Mouse (Mus musculus): ENCODE measurements at regions not wholly inside any gene's neighbourhood (a gene's known extent, or its start where the extent isn't known, plus 50 kb on each side); places are given as distances from the start of the nearest gene placed in this dataset.
A peak's percentile ranks its signal among the peaks of the same experiment; 100 is the strongest.

DNA sequence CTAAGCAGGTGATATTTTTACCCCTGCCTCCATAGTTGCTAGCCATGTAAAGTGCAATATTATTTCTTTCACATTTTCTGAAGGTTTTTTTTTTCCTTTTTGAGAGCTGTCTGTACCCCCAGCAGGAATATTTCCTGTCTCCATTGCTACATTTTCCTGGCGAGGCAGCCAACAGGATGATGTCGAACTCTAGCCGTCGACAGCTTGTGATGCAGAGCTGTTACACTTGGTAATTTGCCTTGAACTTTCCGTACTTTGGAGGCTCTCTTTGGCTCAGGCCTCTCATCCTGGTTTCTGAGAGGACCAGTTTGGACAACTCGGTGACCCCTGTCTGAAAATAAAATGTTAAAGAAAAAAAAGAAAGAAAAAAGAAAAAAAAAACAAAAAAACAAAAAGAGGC, 260.3 kb downstream of the 4933412E24Rik start:
- ATAC-seq (replicated peaks; ENCODE audit: insufficient number of reproducible peaks, low FRiP score, low TSS enrichment, poor library complexity, severe bottlenecking) = no peak

DNA sequence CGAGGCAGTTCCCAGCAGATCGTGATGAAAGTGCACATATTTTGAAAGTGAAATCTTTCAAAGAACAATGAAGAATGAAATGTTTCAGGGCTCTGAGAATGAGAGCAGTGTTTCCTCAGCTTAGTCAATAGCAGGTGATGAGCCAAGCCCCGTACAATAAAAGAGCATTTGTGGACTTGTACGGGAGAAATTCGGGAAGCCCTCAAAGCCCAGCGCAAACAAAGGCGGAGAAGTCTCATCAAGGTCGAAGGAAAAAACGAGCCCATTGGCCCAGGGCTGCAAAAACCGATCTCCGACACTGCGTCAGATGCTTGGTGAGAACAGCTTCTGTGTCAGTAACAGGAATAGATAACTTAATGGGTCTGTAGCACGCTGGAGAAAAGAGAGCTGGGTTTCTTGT, 261.5 kb downstream of the 4933412E24Rik start:
- no peak for ATAC-seq (replicated peaks; ENCODE audit: insufficient number of reproducible peaks, low FRiP score, low TSS enrichment, poor library complexity, severe bottlenecking)

DNA sequence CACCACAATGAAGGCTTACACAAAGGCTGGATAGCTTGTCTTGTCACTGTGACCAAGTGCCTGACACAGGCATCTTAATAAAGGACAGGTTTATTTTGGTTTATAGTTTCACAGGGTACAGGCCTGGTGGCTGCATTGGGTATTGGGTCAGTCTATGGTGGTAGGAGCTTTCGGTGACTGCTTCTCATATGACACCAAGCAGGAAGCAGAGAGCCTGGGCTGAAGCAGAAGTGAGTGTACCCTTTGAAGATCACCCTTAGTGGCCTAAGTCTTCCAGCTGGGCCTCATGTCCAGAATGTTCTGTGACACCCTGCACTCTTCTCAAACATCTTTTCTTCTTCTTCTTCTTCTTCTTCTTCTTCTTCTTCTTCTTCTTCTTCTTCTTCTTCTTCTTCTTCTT, 264.1 kb downstream of the 4933412E24Rik start:
- peak; percentile 70 for ATAC-seq (replicated peaks; ENCODE audit: insufficient number of reproducible peaks, low FRiP score, low TSS enrichment, poor library complexity, severe bottlenecking)

DNA sequence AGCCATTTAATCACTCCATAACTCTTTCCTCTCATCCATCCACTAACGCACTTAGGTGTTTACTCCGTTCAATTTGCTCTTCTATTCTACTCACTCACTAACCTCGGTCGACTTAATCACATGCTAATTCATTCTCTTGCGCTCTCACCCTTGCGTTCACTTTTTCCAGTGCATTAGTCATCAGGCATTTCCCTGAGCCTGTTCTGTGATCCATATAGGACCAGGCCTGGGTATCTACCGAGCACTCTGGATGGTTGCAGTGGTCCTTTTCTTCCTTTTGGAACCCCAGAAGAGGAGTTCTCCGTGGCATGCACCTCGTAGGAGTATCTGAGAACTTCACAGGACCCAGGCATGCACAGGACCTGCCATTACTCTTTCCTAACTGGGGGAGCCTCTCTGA, 270.1 kb downstream of the 4933412E24Rik start:
- ATAC-seq (replicated peaks; ENCODE audit: insufficient number of reproducible peaks, low FRiP score, low TSS enrichment, poor library complexity, severe bottlenecking) = no peak

DNA sequence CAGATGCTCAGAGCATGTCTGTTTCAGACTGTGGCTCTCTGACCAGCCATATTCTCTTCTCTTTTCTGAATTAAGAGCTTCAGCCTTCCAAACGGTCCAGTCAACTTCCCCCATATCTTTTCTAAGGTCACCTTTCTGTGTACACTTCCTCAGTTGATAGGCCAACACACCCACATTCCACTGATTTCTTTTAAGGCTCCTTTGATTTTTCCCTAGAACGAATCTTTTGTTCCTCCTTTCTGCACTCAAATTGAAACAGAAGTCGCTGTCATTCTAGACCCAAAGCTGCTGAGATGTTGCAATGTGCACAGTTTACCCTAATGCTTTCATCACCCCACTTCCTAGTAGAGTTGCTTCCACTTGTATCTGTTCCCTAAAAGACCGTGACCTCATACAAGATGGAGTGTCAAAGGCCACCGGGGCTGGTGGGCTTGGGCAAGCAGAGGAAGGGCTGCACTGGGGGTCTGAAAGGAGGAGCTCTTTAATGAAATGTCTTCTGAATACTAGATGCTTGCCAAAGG, 271.9 kb downstream of the 4933412E24Rik start:
- peak; percentile 93 for ATAC-seq (replicated peaks; ENCODE audit: insufficient number of reproducible peaks, low FRiP score, low TSS enrichment, poor library complexity, severe bottlenecking)

DNA sequence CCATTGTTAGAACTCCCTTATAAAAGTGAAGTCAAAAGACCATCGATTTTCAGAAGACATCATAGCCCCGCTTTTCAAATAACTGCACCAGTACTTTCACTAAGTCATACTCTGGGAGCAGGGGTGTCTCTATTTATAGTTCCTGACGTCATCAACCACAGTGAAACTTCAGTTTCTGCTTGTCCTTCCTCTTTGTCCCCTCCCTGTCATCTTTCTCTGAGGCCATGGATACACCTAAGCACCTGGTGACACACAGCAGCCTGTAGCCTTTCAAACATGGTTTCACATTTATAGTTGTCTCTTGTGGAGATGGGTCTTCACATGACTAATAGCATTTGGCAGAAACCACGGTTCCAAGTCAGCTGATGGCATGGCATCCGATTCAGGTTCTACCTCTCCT, 277.2 kb downstream of the 4933412E24Rik start:
- peak; percentile 88 for ATAC-seq (replicated peaks; ENCODE audit: insufficient number of reproducible peaks, low FRiP score, low TSS enrichment, poor library complexity, severe bottlenecking)

DNA sequence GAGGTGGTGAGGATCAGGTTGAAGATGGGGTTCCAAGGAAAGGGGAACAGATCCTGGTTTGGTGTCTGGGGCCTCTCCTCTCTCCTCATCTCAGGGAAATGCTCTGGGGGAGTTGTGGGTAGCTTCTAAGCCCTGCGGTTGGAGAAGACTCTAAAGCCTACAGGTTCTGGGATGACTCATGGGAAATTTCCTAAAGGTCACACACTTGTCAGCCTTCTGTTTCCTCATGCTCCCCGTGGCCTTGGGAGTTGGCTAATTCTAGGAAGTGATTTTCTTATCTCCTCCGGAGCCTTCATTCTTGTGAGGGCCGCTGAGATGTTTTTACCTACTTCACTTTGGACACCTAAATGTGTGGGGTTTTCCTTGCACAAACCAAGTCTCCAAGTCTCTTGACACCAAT, 279.2 kb downstream of the 4933412E24Rik start:
- no peak for ATAC-seq (replicated peaks; ENCODE audit: insufficient number of reproducible peaks, low FRiP score, low TSS enrichment, poor library complexity, severe bottlenecking)

DNA sequence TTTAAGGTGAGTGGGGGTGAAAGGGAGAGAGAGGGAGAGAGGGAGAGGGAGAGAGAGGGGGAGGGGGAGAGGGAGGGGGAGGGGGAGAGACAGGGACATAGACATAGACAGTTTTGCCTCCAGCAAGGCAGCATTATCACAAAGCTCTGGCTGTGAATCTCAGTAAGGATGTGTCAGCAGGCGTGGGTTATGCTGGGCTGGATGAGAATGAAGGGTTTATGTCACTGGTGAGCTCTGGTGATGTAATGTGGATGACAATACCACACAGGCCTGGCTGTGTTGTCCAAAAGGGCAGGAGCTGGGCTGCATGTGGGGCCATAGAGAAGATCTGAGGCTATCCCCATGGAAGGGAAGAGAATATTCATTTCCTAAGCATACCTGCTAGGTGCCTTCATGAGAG, 282.0 kb downstream of the 4933412E24Rik start:
- ATAC-seq (replicated peaks; ENCODE audit: insufficient number of reproducible peaks, low FRiP score, low TSS enrichment, poor library complexity, severe bottlenecking) = no peak

DNA sequence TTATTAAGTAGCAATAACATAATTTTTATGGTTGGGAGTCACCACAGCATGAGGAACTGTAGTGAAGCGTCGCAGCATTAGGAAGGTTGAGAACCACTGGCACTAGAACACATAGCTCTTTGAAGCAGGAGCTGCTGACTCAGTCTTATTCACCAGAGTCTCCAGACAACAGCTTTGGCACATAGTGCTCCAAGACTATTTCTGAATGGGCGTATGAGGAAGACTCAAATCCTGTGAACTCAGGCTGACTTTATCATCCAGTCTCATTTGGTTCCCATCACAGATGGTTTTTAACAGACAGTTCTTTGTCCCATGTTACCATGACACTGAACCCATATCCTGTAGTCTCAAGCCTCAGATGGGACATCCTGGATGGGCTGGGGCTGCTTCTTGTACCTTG, 282.5 kb downstream of the 4933412E24Rik start:
- ATAC-seq (replicated peaks; ENCODE audit: insufficient number of reproducible peaks, low FRiP score, low TSS enrichment, poor library complexity, severe bottlenecking) = no peak

DNA sequence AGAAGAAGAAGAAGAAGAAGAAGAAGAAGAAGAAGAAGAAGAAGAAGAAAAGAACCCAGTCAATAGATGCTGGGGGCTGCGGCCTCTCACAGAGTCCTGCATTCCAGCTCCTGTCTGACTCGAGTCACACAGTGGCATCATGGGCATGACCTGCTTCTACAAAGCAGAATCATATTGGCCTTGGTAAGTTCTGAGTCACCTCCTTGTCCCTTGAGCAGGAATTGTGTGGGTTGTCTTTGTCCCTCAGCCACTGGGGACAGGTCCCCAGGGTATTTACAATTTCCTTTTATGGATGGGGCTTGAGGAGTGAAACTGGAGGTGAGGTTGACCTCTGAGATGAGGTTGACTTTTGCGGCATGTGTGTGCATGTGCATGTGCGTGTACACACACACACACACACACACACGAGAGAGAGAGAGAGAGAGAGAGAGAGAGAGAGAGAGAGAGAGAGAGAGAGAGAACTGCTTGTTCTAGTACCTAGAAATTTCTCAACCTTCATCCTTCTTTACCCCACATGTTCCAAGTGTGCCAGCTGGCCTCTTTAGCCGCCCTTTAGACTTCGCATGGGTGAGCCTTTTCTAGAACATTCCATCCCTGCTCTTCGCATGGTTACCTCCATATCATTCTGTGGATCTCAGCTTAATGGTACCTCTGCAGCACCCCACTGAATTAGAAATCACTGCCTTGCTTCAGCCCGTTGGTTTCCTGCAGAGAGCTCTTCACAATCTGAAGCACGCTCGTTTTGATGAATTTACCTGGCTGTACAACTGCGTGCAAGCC, 283.2 kb downstream of the 4933412E24Rik start:
- ATAC-seq (replicated peaks; ENCODE audit: insufficient number of reproducible peaks, low FRiP score, low TSS enrichment, poor library complexity, severe bottlenecking) = no peak

DNA sequence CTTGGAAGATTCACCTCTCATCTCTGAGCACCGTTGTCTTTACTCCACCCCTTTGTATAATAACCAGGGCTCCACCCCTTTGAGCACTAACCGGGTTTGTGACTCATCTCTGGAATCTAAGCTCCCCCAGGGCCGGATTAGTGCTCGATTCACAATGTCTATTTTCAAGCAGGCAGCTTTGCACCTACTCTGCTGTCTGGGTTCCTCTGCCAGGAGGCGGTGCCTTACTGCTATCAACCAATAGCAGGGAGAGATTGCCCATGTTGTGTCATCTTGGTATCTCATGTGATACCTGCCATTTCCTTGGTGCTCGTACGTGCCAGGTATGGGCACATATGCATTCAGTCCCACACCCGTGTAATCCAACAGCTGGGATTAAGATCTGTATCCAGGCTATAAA, 285.3 kb downstream of the 4933412E24Rik start:
- no peak for ATAC-seq (replicated peaks; ENCODE audit: insufficient number of reproducible peaks, low FRiP score, low TSS enrichment, poor library complexity, severe bottlenecking)

DNA sequence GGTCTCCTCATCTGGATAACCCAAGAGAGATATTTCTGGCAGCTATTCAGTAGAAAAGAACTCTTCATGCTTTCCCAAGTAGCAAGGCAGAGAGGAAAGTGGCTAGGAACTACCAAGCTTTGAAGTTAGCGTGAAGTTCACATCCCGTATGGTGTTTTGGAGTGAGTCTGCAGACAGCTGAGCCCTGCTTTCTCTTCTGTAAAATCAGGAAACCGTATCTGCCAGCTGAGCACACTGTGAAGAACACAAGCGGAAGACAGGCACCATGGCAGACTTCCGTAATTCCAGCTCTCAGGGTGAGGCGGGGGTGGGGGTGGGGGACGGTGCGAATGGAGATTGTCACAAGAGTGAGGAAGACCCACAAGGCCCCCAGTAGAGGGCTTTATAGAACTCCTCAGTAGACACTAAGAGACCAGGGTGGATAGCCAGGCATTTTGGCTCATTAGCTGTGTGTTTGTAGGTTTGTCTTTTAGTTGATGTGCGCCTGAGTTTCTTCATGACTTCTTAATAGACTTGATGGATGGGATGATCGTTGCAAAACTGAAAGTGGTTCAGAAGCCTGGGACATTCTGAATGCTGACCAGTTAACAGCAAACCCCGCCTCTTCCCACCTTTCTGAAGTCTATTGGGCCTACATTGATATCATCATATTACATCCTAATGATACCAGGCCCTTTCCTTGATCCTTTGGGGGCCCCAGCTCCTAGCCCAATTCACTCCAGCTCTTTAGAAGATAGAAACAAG, 287.4 kb downstream of the 4933412E24Rik start:
- ATAC-seq (replicated peaks; ENCODE audit: insufficient number of reproducible peaks, low FRiP score, low TSS enrichment, poor library complexity, severe bottlenecking) = peak; percentile 55; the same call in 1 of the 2 replicates

DNA sequence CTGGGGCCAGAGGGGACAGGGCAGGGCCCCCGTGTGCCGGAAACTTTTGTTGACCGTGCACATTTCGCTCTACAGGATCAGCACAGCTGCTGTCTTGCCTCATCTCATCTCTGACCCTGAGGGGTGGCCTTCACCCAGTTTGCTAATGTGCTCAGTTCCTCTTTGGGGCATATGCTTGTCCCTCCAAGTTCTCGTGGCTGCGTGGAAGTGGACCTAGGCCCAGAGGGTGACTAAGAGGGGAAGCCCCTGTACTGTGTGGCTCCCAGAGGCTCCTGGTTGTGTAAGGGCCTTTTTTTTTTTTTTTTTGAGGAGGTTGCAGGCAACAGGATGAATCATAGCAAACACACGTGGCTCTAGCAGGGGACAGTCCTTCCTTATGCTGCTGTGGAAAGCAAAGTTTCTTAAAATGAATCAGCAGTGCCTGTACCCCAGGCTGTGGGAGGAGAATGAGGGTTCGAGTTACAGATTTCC, 288.2 kb downstream of the 4933412E24Rik start:
- peak; percentile 93 for ATAC-seq (replicated peaks; ENCODE audit: insufficient number of reproducible peaks, low FRiP score, low TSS enrichment, poor library complexity, severe bottlenecking)

DNA sequence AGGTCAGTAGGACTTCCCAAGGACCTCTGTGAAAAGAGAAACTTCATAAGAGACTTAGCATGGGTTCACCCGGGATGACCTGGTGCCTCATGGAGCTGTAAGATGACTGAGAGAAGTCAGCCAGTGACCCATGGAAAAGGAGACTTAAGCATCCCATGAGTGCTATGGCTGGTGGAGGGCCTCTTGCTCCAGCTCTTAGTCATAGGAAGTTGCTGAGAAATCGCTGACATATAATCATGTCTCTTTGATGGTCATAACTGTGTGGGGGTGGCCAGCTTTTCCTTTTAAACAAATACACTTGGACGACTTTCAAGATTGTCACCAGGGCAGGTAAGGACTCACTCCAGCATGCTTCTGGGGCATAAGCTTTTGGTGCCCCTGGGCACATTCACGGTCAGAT, 290.5 kb downstream of the 4933412E24Rik start:
- no peak for ATAC-seq (replicated peaks; ENCODE audit: insufficient number of reproducible peaks, low FRiP score, low TSS enrichment, poor library complexity, severe bottlenecking)

DNA sequence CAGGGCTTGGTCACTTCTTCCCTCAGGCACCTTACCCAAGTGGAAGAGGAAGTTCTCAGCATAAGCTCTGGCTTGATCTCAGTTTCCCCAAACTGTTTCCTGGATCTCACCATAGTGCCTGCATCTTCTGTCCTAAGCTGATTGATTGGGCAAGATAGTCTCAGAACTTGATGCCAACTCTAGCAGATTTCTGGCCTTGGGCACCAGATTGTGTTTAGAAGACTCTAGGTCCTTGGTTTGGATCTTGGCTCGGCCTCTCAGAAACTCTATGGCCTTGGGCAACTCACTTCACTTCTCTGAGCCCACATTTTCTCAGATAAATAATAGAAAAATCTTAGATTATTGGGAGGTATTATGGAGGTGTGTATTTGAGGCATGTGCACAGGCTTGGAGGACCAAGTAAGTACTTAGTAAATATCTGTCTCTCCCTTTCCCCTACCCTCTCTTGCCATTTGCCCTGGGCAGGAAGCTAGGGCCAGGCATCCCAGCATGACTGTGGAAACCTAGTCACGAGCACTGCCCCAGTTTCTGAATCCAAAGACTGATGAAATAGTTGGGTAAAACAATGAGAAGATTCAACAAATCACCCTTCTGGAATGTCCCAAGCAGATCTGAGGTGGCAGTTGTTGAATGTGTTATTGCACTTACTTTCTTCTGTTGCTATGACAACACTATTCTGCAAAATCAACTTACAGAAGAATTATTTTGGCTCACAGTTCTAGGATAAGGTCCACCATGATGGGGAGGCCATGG, 293.6 kb downstream of the 4933412E24Rik start:
- no peak for ATAC-seq (replicated peaks; ENCODE audit: insufficient number of reproducible peaks, low FRiP score, low TSS enrichment, poor library complexity, severe bottlenecking)

DNA sequence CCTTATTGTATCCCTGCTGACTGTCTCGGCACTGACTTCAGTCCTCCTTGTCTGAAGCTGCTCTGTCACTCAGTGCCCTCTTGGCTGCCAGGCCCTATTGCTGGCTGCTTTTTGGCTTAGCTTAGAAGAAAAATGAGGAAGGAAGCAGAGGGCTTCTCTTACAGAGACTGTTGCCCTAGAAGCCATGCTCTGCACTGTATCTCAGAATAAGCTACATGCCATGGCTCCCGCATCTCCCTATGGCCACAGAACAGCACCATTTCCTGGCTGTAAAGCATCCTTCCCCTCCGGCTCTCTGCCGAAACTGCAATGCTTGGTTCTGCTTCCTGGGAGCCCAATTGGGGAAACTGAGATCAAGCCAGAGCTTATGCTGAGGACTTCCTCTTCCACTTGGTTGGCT, 295.0 kb downstream of the 4933412E24Rik start:
- peak; percentile 49 for ATAC-seq (replicated peaks; ENCODE audit: insufficient number of reproducible peaks, low FRiP score, low TSS enrichment, poor library complexity, severe bottlenecking)

DNA sequence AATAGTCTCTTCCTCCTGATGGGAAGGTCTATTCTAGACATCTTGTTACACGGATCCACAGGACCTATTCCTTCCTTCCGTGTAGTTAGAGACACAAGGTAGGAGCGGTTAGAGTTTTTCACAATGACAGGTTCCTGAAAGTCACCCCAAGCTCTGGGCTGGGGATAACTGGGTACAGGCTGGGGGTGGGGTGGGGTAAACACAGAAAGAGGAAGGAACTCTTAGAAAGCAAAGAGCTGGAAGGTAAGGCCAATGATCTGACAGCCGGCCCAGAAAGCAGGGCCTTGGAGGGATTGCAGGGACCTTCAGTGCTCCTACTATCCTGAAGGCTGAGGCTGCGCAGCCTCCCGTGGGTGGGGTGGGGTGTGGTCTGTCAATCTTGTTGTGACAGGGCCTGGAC, 295.4 kb downstream of the 4933412E24Rik start:
- peak; percentile 60 for ATAC-seq (replicated peaks; ENCODE audit: insufficient number of reproducible peaks, low FRiP score, low TSS enrichment, poor library complexity, severe bottlenecking)

DNA sequence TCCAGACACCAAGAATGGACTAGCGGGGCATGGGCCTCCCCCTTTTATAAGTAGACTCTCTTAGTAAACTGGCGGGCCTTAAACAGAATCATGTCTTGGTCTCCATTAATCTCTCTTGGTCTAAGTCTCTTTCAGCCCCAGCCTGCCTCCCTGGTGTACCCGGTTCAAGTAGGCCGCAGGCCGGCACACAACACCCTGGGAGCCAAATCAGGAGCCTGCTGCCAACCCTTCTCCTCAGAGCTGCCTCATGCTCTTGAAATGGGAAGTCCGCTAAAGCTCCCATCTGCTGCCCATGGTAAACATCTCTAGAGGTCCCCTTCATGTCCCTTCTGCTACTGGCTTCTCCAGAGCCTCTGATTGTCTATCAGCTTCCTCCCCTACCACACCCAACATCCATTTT, 296.3 kb downstream of the 4933412E24Rik start:
- no peak for ATAC-seq (replicated peaks; ENCODE audit: insufficient number of reproducible peaks, low FRiP score, low TSS enrichment, poor library complexity, severe bottlenecking)
